Mouse (Mus musculus) ovary, postnatal 10 days (tissue): ENCODE measurements around the gene Gm13279.
"Not testable (repeated sequence)": the region's sequence is repeated elsewhere in the genome, so short reads cannot be mapped to it uniquely, and the experiment has no call there.

Experiments
- DNase-seq: peaks from one replicate; pipeline ENCODE4 v3.0.0; 2022; ENCODE audit warnings: low spot score

The Gm13279 gene

DNA sequence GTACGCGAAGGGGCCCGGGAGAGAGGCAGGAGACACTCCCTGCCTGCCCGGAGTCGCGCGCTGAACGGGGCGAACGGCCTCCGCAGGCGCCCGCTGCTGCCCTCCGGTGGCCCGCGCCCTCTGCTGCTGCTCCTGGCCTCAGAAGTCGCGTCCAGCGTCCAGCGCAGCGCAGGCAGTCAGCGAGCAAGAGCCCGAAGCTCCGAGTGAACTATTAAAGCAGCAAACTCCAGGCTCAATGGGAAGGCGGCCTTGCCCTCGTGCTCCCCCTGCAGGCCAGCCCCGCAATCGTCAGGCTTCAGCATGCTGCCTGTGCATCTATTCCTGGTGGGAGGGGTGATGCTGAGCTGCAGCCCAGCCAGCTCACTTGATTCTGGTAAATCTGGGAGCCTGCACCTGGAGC, at the start of gene Gm13279:
Gene Gm13279, plus strand, starts transcription at position 301 of the 400 bp plus-strand sequence.
- DNase-seq: not testable (repeated sequence)

DNA sequence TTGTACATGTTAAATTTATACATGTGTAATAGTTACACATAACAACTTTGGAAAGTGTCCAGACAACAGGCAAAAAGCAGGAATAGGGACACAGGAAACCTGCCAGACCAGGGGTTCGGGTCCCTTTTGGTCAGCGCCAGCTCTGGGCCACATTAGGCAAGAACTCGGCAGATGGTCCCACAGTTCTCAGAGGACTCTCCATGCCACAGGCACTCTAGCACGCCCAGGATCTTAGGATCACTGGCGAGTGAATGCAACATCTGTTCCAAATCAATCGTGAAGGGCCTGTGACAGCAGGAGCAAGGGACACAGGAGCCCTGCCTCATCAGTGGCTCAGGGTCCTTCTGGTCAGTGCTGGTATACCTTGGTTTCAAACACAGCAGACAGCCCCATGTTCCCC, 47.3 kb upstream of the Gm13279 start:
- DNase-seq: no peak

DNA sequence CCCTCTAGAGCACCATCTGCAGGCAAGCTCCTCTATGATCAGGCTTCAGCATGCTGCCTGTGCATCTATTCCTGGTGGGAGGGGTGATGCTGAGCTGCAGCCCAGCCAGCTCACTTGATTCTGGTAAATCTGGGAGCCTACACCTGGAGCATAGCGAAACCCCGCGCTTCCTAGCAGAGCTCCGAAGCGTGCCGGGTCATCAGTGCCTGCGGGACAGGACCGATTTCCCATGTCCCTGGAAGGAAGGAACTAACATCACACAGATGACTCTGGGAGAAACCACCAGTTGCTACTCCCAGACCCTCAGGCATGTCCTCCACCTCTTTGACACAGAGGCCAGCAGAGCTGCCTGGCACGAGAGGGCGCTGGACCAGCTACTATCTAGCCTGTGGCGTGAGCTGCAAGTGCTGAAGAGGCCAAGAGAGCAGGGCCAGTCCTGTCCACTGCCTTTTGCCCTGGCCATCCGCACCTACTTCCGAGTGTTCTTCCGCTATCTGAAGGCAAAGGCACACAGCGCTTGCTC, 42.3 kb upstream of the Gm13279 start, which contains the start of gene Gm13271:
Gene Gm13271, plus strand, starts transcription at position 51 of the 523 bp plus-strand sequence.
- DNase-seq: peak; percentile 90

DNA sequence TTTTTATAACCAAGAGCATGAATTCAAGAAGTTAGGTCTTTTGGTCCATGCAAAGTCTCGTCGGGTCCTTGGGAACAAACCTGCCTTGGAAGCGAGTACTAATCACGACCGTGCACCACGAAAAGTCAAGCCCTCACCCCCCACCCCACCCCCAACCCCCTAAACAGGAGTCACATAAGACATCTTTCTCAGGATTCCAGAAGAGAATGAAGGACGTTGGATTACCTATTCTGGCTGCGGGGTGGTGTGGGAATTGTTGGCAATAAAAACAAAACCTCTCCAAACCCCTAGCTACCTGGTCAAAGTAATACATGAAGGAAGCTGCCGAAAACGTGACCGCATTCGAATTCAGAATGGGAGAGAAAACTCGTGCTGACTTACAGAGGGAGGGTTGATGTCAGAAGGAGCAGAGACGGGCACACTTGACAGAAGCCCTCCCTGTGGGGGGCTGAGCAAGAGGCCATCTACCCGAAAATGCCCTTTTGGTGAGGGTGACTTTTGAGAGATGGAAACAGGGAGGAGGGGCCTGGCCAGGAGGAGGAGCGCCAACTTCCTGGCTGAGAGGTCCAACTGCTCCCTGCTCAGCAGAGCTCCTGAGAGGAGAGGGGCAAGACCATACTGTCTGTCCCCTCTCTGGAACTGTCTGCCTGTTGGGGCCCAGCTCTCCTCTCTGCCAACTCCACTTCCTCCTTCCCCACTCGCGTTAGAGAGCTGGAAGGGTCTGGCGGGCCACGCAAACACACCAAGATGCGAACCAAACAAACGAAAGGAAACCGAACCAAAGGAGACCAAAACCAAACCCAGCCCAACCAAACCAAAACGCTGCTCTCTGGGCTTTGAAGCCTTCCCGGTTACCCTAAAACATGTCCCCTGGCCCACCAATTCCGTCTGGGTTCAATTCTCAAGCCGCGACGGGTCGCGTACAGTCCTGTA, 40.4 kb upstream of the Gm13279 start:
- peak; percentile 18 for DNase-seq

DNA sequence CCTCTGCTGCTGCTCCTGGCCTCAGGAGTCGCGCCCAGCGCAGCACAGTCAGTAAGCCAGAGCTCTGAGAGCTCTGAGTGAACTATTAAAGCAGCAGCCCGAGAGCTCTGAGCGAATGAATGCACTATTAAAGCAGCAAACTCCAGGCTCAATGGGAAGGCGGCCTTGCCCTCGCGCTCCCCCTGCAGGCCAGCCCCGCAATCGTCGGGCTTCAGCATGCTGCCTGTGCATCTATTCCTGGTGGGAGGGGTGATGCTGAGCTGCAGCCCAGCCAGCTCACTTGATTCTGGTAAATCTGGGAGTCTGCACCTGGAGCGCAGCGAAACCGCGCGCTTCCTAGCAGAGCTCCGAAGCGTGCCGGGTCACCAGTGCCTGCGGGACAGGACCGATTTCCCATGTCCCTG, 39.6 kb upstream of the Gm13279 start:
- peak; percentile 99 for DNase-seq

DNA sequence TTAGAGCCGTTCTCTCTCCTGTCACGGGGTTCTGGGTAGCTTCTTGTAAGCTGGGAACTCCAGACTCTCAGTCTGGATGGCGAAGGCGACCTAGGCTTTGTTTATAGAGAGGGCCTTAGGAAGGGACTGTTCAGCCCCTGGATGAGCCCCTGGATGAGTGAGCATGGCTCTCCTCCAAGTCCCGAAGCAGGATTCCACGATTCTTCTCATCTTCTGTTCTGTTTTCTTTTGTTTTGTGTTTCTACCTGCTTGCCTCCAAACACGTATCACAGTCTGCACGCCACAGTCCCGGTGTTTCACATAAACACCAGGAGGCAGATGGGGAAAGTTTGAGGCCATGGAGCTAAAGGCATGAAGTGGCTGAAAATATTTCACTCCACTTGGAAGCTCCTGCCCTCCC, 38.4 kb upstream of the Gm13279 start:
- not testable (repeated sequence) for DNase-seq

DNA sequence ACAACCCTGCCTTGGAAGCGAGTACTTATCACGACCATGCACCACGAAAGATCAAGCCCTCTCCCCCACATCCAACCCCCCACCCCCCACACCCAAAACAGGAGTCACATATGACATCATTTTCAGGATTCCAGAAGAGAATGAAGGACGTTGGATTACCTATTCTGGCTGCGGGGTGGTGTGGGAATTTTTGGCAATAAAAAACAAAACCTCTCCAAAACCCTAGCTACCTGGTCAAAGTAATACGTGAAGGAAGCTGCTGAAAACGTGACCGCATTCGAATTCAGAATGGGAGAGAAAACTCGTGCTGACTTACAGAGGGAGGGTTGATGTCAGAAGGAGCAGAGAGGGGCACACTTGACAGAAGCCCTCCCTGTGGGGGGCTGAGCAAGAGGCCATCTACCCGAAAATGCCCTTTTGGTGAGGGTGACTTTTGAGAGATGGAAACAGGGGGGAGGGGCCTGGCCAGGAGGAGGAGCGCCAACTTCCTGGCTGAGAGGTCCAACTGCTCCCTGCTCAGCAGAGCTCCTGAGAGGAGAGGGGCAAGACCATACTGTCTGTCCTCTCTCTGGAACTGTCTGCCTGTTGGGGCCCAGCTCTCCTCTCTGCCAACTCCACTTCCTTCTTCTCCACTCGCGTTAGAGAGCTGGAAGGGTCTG, 37.5 kb upstream of the Gm13279 start, which contains the start of gene Gm13283:
Gene Gm13283, plus strand, starts transcription at position 510 of the 659 bp plus-strand sequence.
- peak; percentile 47 for DNase-seq

DNA sequence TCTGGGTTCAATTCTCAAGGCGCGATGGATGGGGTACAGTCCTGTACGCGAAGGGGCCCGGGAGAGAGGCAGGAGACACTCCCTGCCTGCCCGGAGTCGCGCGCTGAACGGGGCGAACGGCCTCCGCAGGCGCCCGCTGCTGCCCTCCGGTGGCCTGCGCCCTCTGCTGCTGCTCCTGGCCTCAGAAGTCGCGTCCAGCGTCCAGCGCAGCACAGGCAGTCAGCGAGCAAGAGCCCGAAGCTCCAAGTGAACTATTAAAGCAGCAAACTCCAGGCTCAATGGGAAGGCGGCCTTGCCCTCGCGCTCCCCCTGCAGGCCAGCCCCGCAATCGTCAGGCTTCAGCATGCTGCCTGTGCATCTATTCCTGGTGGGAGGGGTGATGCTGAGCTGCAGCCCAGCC, 36.8 kb upstream of the Gm13279 start:
- DNase-seq: peak; percentile 24

DNA sequence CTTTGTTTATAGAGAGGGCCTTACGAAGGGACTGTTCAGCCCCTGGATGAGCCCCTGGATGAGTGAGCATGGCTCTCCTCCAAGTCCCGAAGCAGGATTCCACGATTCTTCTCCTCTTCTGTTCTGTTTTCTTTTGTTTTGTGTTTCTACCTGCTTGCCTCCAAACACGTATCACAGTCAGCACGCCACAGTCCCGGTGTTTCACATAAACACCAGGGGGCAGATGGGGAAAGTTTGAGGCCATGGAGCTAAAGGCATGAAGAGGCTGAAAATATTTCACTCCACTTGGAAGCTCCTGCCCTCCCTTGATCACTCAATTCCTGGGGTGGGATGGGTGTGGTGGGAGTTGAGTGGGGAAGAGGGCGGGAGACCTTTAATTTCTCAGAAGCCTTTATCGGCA, 35.4 kb upstream of the Gm13279 start:
- DNase-seq: peak; percentile 88

DNA sequence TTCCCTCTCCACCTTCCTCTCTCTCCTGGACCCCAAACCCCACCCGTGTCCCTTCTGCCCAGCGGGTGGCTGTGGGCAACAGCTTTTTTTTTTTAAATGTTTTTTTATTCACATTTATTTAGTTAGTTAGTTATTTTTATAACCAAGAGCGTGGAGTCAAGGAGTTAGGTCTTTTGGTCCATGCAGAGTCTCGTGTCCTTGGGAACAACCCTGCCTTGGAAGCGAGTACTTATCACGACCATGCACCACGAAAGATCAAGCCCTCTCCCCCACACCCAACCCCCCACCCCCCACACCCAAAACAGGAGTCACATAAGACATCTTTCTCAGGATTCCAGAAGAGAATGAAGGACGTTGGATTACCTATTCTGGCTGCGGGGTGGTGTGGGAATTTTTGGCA, 34.9 kb upstream of the Gm13279 start:
- not testable (repeated sequence) for DNase-seq

DNA sequence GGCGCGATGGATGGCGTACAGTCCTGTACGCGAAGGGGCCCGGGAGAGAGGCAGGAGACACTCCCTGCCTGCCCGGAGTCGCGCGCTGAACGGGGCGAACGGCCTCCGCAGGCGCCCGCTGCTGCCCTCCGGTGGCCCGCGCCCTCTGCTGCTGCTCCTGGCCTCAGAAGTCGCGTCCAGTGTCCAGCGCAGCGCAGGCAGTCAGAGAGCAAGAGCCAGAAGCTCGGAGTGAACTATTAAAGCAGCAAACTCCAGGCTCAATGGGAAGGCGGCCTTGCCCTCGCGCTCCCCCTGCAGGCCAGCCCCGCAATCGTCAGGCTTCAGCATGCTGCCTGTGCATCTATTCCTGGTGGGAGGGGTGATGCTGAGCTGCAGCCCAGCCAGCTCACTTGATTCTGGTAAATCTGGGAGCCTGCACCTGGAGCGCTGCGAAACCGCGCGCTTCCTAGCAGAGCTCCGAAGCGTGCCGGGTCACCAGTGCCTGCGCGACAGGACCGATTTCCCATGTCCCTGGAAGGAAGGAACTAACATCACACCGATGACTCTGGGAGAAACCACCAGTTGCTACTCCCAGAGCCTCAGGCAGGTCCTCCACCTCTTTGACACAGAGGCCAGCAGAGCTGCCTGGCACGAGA, 33.7 kb upstream of the Gm13279 start:
- DNase-seq: peak; percentile 8

DNA sequence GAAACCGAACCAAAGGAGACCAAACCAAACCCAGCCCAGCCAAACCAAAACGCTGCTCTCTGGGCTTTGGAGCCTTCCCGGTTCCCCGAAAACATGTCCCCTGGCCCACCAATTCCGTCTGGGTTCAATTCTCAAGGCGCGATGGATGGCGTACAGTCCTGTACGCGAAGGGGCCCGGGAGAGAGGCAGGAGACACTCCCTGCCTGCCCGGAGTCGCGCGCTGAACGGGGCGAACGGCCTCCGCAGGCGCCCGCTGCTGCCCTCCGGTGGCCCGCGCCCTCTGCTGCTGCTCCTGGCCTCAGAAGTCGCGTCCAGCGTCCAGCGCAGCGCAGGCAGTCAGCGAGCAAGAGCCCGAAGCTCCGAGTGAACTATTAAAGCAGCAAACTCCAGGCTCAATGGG, 23.7 kb upstream of the Gm13279 start, which contains the start of gene Gm13290:
Gene Gm13290, plus strand, starts transcription at position 301 of the 400 bp plus-strand sequence.
- DNase-seq: not testable (repeated sequence)

DNA sequence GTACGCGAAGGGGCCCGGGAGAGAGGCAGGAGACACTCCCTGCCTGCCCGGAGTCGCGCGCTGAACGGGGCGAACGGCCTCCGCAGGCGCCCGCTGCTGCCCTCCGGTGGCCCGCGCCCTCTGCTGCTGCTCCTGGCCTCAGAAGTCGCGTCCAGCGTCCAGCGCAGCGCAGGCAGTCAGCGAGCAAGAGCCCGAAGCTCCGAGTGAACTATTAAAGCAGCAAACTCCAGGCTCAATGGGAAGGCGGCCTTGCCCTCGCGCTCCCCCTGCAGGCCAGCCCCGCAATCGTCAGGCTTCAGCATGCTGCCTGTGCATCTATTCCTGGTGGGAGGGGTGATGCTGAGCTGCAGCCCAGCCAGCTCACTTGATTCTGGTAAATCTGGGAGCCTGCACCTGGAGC, 20.6 kb upstream of the Gm13279 start, which contains the start of gene Gm13289:
Gene Gm13289, plus strand, starts transcription at position 301 of the 400 bp plus-strand sequence.
- not testable (repeated sequence) for DNase-seq

DNA sequence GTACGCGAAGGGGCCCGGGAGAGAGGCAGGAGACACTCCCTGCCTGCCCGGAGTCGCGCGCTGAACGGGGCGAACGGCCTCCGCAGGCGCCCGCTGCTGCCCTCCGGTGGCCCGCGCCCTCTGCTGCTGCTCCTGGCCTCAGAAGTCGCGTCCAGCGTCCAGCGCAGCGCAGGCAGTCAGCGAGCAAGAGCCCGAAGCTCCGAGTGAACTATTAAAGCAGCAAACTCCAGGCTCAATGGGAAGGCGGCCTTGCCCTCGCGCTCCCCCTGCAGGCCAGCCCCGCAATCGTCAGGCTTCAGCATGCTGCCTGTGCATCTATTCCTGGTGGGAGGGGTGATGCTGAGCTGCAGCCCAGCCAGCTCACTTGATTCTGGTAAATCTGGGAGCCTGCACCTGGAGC, 17.6 kb upstream of the Gm13279 start, which contains the start of gene Gm13272:
Gene Gm13272, plus strand, starts transcription at position 301 of the 400 bp plus-strand sequence.
- DNase-seq: not testable (repeated sequence)

DNA sequence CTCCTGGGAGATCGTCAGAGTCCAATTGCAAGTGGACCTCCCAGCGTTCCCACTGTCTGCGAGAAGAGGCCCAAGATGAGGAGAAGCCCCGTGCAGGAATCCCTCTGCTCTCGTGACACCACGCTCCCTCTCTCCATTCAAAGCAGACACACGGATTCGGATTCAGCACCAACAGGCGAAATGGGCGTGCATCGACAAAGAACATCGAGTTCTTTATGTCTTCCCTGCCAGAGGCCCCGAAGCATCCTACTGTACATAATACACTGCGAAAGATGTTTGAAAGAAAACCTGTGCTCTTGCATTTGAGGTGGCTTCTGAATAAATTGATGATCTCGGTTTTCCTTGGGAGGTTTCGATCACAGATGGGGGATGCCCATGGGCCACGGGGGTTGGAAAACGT, 16.9 kb upstream of the Gm13279 start:
- not testable (repeated sequence) for DNase-seq

DNA sequence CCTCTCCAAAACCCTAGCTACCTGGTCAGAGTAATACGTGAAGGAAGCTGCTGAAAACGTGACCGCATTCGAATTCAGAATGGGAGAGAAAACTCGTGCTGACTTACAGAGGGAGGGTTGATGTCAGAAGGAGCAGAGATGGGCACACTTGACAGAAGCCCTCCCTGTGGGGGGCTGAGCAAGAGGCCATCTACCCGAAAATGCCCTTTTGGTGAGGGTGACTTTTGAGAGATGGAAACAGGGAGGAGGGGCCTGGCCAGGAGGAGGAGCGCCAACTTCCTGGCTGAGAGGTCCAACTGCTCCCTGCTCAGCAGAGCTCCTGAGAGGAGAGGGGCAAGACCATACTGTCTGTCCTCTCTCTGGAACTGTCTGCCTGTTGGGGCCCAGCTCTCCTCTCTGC, 15.4 kb upstream of the Gm13279 start, which contains the start of gene Ifnz:
Gene Ifnz, plus strand, starts transcription at position 301 of the 400 bp plus-strand sequence.
- not testable (repeated sequence) for DNase-seq

DNA sequence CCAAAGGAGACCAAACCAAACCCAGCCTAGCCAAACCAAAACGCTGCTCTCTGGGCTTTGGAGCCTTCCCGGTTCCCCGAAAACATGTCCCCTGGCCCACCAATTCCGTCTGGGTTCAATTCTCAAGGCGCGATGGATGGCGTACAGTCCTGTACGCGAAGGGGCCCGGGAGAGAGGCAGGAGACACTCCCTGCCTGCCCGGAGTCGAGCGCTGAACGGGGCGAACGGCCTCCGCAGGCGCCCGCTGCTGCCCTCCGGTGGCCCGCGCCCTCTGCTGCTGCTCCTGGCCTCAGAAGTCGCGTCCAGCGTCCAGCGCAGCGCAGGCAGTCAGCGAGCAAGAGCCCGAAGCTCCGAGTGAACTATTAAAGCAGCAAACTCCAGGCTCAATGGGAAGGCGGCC, 14.9 kb upstream of the Gm13279 start:
- DNase-seq: not testable (repeated sequence)

DNA sequence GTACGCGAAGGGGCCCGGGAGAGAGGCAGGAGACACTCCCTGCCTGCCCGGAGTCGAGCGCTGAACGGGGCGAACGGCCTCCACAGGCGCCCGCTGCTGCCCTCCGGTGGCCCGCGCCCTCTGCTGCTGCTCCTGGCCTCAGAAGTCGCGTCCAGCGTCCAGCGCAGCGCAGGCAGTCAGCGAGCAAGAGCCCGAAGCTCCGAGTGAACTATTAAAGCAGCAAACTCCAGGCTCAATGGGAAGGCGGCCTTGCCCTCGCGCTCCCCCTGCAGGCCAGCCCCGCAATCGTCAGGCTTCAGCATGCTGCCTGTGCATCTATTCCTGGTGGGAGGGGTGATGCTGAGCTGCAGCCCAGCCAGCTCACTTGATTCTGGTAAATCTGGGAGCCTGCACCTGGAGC, 11.8 kb upstream of the Gm13279 start, which contains the start of gene Gm13276:
Gene Gm13276, plus strand, starts transcription at position 301 of the 400 bp plus-strand sequence.
- not testable (repeated sequence) for DNase-seq

DNA sequence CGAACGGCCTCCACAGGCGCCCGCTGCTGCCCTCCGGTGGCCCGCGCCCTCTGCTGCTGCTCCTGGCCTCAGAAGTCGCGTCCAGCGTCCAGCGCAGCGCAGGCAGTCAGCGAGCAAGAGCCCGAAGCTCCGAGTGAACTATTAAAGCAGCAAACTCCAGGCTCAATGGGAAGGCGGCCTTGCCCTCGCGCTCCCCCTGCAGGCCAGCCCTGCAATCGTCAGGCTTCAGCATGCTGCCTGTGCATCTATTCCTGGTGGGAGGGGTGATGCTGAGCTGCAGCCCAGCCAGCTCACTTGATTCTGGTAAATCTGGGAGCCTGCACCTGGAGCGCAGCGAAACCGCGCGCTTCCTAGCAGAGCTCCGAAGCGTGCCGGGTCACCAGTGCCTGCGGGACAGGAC, 8.8 kb upstream of the Gm13279 start, which contains the start of gene Gm13277:
Gene Gm13277, plus strand, starts transcription at position 231 of the 400 bp plus-strand sequence.
- not testable (repeated sequence) for DNase-seq

DNA sequence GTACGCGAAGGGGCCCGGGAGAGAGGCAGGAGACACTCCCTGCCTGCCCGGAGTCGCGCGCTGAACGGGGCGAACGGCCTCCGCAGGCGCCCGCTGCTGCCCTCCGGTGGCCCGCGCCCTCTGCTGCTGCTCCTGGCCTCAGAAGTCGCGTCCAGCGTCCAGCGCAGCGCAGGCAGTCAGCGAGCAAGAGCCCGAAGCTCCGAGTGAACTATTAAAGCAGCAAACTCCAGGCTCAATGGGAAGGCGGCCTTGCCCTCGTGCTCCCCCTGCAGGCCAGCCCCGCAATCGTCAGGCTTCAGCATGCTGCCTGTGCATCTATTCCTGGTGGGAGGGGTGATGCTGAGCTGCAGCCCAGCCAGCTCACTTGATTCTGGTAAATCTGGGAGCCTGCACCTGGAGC, 5.9 kb upstream of the Gm13279 start, which contains the start of gene Gm13278:
Gene Gm13278, plus strand, starts transcription at position 301 of the 400 bp plus-strand sequence.
- DNase-seq: not testable (repeated sequence)
